Mouse (Mus musculus) intestine, postnatal 0 days (tissue): ENCODE data around the gene Gm1043. TPM values are rescaled to one million over a fixed set of nuclear protein-coding genes. Genes with fewer than 3 reads are reported as not detected.

Experiments used
- ATAC-seq: fragments of 200-750 bp; cut with Nextera tagmentation; 2 replicates; pipeline ENCODE4 v1.8.0; 2017; ENCODE audit warnings: mild to moderate bottlenecking, moderate TSS enrichment, moderate library complexity
- H3K27ac ChIP-seq: fragments of 300-500 bp; sonication (generic); 2 replicates; pipeline ENCODE4 v1.5.1; 2014; ENCODE audit warnings: mild to moderate bottlenecking, low read depth, low read length, moderate library complexity
- H3K27me3 ChIP-seq: fragments of 300-500 bp; sonication (generic); replicated peaks from 2 replicates; pipeline ENCODE4 v1.6.1; 2014; ENCODE audit warnings: low read length, mixed read lengths; ENCODE audit not compliant: control insufficient read depth, insufficient read depth
- H3K36me3 ChIP-seq: fragments of 300-500 bp; sonication (generic); 2 replicates; pipeline ENCODE4 v1.6.1; 2014; ENCODE audit warnings: mild to moderate bottlenecking, moderate library complexity; ENCODE audit not compliant: control insufficient read depth, insufficient read depth
- H3K4me1 ChIP-seq: fragments of 300-500 bp; sonication (generic); replicated peaks from 2 replicates; pipeline ENCODE4 v1.6.1; 2014; ENCODE audit warnings: antibody characterized with exemption, low read length, mixed read lengths; ENCODE audit not compliant: control insufficient read depth, insufficient read depth
- H3K4me2 ChIP-seq: fragments of 300-500 bp; sonication (generic); replicated peaks from 2 replicates; pipeline ENCODE4 v1.6.1; 2014; ENCODE audit warnings: low read depth, mild to moderate bottlenecking, moderate library complexity
- H3K4me3 ChIP-seq: fragments of 300-500 bp; sonication (generic); 2 replicates; pipeline ENCODE4 v1.5.1; 2014; ENCODE audit warnings: low read depth, low read length
- H3K9ac ChIP-seq: fragments of 300-500 bp; sonication (generic); 2 replicates; pipeline ENCODE4 v1.6.1; 2014; ENCODE audit warnings: mild to moderate bottlenecking, low read depth, low read length
- H3K9me3 ChIP-seq: fragments of 300-500 bp; sonication (generic); 2 replicates; pipeline ENCODE4 v1.6.1; 2016; ENCODE audit warnings: mixed run types; ENCODE audit not compliant: control insufficient read depth
- CTCF ChIP-seq: sonication (generic); IDR thresholded peaks from 2 replicates; pipeline ENCODE4 v1.5.1; 2016; ENCODE audit warnings: low read depth, mild to moderate bottlenecking, control low read depth, antibody characterized with exemption, moderate library complexity
- WGBS: fragments of 180-500 bp; shearing (Covaris S2); extraction: QIAGEN DNeasy Blood & Tissue Kit; methylation state at CpG from one replicate; pipeline ENCODE4 v1.1.7; 2014; 5-methylcytosine and 5-hydroxymethylcytosine counted together
- polyA plus RNA-seq: library from polyadenylated mRNA; unstranded; fragments of >200 nt; fragmentation: Nextera tagmentation; extraction: Ambion mirVana; gene quantifications from 2 replicates; pipeline ENCODE4 v1.2.1, GENCODE M21; 2015

Gene Gm1043
- polyA plus RNA-seq, 1 experiment from 2014 or later = 0.03 TPM

DNA sequence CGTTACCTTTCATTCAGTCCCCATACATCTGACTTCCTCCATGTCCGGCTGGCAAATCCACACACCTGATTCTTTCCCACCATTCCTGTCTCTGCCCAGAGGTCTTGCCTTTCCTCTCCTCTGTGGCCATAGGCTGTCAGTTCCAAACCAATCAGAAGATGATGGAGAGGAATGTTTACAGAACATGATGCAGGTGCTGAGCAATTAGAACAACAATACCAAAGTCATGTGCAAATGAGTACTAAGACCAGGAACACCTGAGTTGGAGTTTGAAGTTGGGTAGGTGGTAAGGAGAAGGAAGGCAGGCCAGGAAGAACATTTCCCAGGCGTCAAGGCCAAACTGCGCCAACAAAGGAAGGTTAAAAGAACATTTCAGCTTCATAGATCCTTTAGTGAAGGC lies 5.7 kb upstream of the Gm1043 start:
- Histone ChIP-seq H3K36me3 (no peaks in the 10 kb centered on the region; the same call in 1 of the 2 replicates), H3K9ac (no peak overlapping the region), H3K27me3 (no peaks in the 10 kb centered on the region), H3K4me2 (no peak overlapping the region), H3K4me1 (no peaks in the 10 kb centered on the region), H3K4me3 (no peak overlapping the region), H3K9me3 (no peaks in the 10 kb centered on the region), H3K27ac (no peak overlapping the region)
- TF ChIP-seq CTCF = no peak
- ATAC-seq = no peak
- WGBS = 94% methylated on average over 4 of the region's 4 CpGs

GRCm38 (mm10) chr5:37080601-37081000 lies 4.6 kb upstream of the Gm1043 start:
- H3K27me3 ChIP-seq = no peaks in the 10 kb centered on the region
- no peak overlapping the region for H3K9ac ChIP-seq
- no peak overlapping the region for H3K27ac ChIP-seq
- no peaks in the 10 kb centered on the region for H3K4me1 ChIP-seq
- H3K4me3 ChIP-seq = no peak overlapping the region
- H3K9me3 ChIP-seq = no peaks in the 10 kb centered on the region
- H3K4me2 ChIP-seq = no peak overlapping the region
- 81% methylated on average over 5 of the region's 5 CpGs for WGBS
- H3K36me3 ChIP-seq = no peaks in the 10 kb centered on the region; the same call in 1 of the 2 replicates
- TF ChIP-seq CTCF = no peak
- ATAC-seq = no peak

DNA sequence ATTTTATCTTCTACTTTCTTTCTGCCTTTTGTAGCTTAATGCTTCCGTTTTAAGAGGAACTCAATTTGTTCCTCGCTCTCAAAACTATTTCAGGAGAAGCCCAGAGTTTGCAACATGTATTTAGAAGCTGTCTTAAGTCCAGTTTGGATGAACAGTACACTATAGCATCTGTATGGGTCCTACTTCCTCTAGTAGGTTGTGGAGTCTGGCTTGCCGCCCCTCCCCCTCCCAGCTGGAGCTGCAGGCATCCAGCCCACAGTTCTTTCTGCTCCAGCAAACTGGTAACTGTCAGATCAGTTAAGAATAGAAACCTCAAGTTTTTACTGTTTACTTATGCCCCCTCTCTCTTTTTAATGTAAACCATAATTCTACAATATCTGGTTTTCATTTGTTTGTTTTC lies 2.8 kb upstream of the Gm1043 start:
- Histone ChIP-seq H3K9ac (no peak overlapping the region), H3K9me3 (no peaks in the 10 kb centered on the region), H3K4me3 (no peak overlapping the region), H3K27ac (no peak overlapping the region), H3K4me2 (no peak overlapping the region), H3K4me1 (no peaks in the 10 kb centered on the region), H3K27me3 (no peaks in the 10 kb centered on the region), H3K36me3 (no peaks in the 10 kb centered on the region; the same call in 1 of the 2 replicates)
- TF ChIP-seq CTCF = no peak
- ATAC-seq = no peak
- WGBS = 41% methylated on average over 3 of the region's 3 CpGs

DNA sequence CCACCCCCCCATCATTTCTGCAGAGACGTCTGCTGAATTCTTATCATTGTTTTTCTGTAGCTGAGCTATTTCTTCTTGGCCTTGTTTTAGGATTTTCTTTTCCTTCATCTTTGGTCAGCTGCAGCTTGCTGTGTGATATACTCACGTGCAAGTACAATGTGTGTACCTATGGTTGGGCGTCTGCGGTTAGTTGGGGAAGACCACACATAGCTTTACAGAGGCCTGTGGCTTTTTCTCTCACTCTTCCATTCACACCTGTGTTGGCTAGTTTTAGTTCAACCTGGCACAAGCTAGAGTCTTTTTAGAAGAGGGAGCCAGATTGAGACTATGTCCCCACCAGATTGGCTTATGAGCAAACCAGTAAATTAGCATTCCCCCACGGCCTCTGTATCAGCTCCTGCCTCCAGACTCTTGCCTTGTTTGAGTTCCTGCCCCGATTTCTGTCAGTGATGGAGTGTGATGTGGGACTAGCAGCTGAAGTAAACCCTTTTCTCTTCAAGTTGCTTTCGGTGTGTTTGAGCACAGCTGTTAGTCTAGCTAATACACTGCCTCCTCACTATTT lies 1.9 kb upstream of the Gm1043 start:
- H3K36me3 ChIP-seq = no peaks in the 10 kb centered on the region; the same call in 1 of the 2 replicates
- TF ChIP-seq CTCF = no peak
- no peak for ATAC-seq
- H3K4me2 ChIP-seq = no peak overlapping the region
- no peaks in the 10 kb centered on the region for H3K9me3 ChIP-seq
- no peak overlapping the region for H3K9ac ChIP-seq
- H3K27me3 ChIP-seq = no peaks in the 10 kb centered on the region
- H3K4me1 ChIP-seq = no peaks in the 10 kb centered on the region
- no peak overlapping the region for H3K27ac ChIP-seq
- WGBS = 72% methylated on average over 7 of the region's 7 CpGs
- no peak overlapping the region for H3K4me3 ChIP-seq

GRCm38 (mm10) chr5:37083850-37084249 lies 1.3 kb upstream of the Gm1043 start:
- Histone ChIP-seq H3K36me3 (no peaks in the 10 kb centered on the region), H3K4me3 (no peak overlapping the region), H3K27ac (no peak overlapping the region), H3K27me3 (no peaks in the 10 kb centered on the region), H3K9me3 (no peaks in the 10 kb centered on the region), H3K4me2 (no peak overlapping the region), H3K4me1 (no peaks in the 10 kb centered on the region), H3K9ac (no peak overlapping the region)
- no peak for TF ChIP-seq CTCF
- 90% methylated on average over 9 of the region's 9 CpGs for WGBS
- ATAC-seq = no peak

DNA sequence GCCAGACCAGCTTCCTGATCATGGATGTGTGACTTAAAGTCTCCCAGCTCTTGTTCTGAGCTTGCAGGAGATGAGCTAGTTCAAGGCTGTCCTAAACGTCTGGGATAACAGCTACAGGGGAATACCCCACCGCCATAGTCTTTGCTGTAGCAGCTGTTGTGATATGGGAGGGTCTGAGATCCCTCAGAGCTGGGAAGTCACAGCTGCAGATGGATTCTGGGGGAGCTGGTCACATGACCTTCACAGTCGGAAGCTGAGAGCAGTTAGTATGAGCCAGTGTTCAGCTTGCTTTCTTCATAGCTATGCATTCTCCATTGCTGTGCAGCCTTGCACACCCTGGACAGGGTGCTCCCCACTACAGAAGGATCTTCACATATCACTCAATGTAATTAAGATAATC lies 748 bp downstream of the Gm1043 start:
- ATAC-seq = no peak
- 79% methylated on average over 3 of the region's 3 CpGs for WGBS
- Histone ChIP-seq H3K4me3 (no peak overlapping the region), H3K36me3 (no peaks in the 10 kb centered on the region), H3K9me3 (no peaks in the 10 kb centered on the region), H3K27ac (no peak overlapping the region), H3K4me1 (no peaks in the 10 kb centered on the region), H3K4me2 (no peak overlapping the region), H3K9ac (no peak overlapping the region), H3K27me3 (no peaks in the 10 kb centered on the region)
- TF ChIP-seq CTCF = no peak

DNA sequence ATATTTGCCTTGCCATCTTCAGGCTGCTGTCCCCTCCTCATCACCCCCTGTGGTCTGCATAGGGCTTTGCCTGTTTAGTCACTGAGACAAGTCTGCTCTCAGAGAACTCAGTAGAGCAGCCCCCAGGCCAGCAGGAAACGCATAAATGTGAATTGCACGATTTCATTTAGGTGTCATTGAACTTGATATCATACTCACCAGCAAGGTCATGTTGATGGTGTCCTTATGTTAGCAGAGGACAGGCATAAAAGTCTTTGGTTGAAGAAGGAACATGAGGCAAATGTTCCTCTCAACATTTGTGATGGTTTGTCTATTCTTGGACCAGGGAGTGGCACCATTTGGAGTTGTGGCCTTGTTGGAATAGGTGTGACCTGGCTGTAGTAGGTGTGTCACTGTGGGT lies 2.6 kb downstream of the Gm1043 start:
- Histone ChIP-seq H3K36me3 (no peaks in the 10 kb centered on the region; the same call in 1 of the 2 replicates), H3K9ac (no peak overlapping the region), H3K27ac (no peak overlapping the region), H3K9me3 (no peaks in the 10 kb centered on the region), H3K4me3 (no peak overlapping the region), H3K4me1 (no peaks in the 10 kb centered on the region), H3K4me2 (no peak overlapping the region), H3K27me3 (no peaks in the 10 kb centered on the region)
- WGBS = 51% methylated on average over 2 of the region's 2 CpGs
- ATAC-seq = no peak
- TF ChIP-seq CTCF = no peak
